Mouse (Mus musculus) liver, embryonic 16.5 days (tissue): ENCODE measurements around the gene Pex26. TPM values are rescaled to one million over a fixed set of nuclear protein-coding genes. Genes with fewer than 3 reads are reported as not detected.

Experiments
- ATAC-seq: fragments of 200-750 bp; cut with Nextera tagmentation; 2 replicates; pipeline ENCODE4 v1.8.0; 2017; ENCODE audit warnings: low read depth, mild to moderate bottlenecking, moderate number of reproducible peaks, moderate library complexity
- H3K27ac ChIP-seq: fragments of 300-500 bp; sonication (generic); 2 replicates; pipeline ENCODE4 v1.5.1; 2014; ENCODE audit warnings: mild to moderate bottlenecking, low read length
- H3K27me3 ChIP-seq: fragments of 300-500 bp; sonication (generic); 2 replicates; pipeline ENCODE4 v1.6.1; 2014; ENCODE audit warnings: low read depth, low read length, mixed read lengths; ENCODE audit not compliant: control insufficient read depth, insufficient read depth
- H3K36me3 ChIP-seq: fragments of 300-500 bp; sonication (generic); 2 replicates; pipeline ENCODE4 v1.6.1; 2014; ENCODE audit warnings: mild to moderate bottlenecking; ENCODE audit not compliant: control insufficient read depth, insufficient read depth
- H3K4me1 ChIP-seq: fragments of 300-500 bp; sonication (generic); 2 replicates; pipeline ENCODE4 v1.6.1; 2014; ENCODE audit warnings: low read depth, low read length, mixed read lengths; ENCODE audit not compliant: control insufficient read depth
- H3K4me2 ChIP-seq: fragments of 300-500 bp; sonication (generic); 2 replicates; pipeline ENCODE4 v1.6.1; 2014; ENCODE audit warnings: low read depth, low read length, mixed read lengths
- H3K4me3 ChIP-seq: fragments of 300-500 bp; sonication (generic); 2 replicates; pipeline ENCODE4 v1.5.1; 2014; ENCODE audit warnings: low read depth, mild to moderate bottlenecking, low read length
- H3K9ac ChIP-seq: fragments of 300-500 bp; sonication (generic); 2 replicates; pipeline ENCODE4 v1.6.1; 2014; ENCODE audit warnings: low read depth, low read length
- H3K9me3 ChIP-seq: fragments of 300-500 bp; sonication (generic); replicated peaks from 2 replicates; pipeline ENCODE4 v1.6.1; 2016; ENCODE audit warnings: low read length; ENCODE audit not compliant: control insufficient read depth
- WGBS: fragments of 180-500 bp; shearing (Covaris S2); extraction: QIAGEN DNeasy Blood & Tissue Kit; methylation state at CpG from one replicate; pipeline ENCODE4 v1.1.7; 2014; ENCODE audit not compliant: insufficient replicate concordance; 5-methylcytosine and 5-hydroxymethylcytosine counted together
- polyA plus RNA-seq: library from polyadenylated mRNA; unstranded; fragments of >200 nt; fragmentation: Nextera tagmentation; extraction: Ambion mirVana; gene quantifications from 2 replicates; pipeline ENCODE4 v1.2.1, GENCODE M21; 2015

The Pex26 gene
- polyA plus RNA-seq, 1 experiment from 2014 or later: 7.8 TPM

GRCm38 (mm10) chr6:121232652-121233051, 49.2 kb downstream of the Pex26 start:
- Histone ChIP-seq H3K9me3 (no peaks in the 10 kb centered on the region), H3K4me2 (no peak overlapping the region), H3K9ac (no peak overlapping the region), H3K27me3 (no peaks in the 10 kb centered on the region), H3K4me1 (no peaks in the 10 kb centered on the region; the same call in 1 of the 2 replicates), H3K4me3 (no peak overlapping the region), H3K27ac (no peak overlapping the region), H3K36me3 (no peaks in the 10 kb centered on the region)
- WGBS: 42% methylated on average over 1 of the region's 1 CpGs
- ATAC-seq: no peak

GRCm38 (mm10) chr6:121236386-121236785, 52.9 kb downstream of the Pex26 start:
- Histone ChIP-seq H3K36me3 (no peaks in the 10 kb centered on the region), H3K27ac (no peak overlapping the region), H3K9me3 (no peaks in the 10 kb centered on the region), H3K4me2 (no peak overlapping the region), H3K9ac (no peak overlapping the region), H3K4me3 (no peak overlapping the region), H3K27me3 (no peaks in the 10 kb centered on the region), H3K4me1 (no peaks in the 10 kb centered on the region; the same call in 1 of the 2 replicates)
- ATAC-seq: no peak
- WGBS: 64% methylated on average over 2 of the region's 2 CpGs

- H3K27ac ChIP-seq: no peak overlapping the region
- H3K4me1 ChIP-seq: no peaks in the 10 kb centered on the region; the same call in none of the 2 replicates
- no peak overlapping the region for H3K4me2 ChIP-seq
- H3K9me3 ChIP-seq: no peaks in the 10 kb centered on the region
- ATAC-seq: no peak
- H3K4me3 ChIP-seq: no peak overlapping the region
- 77% methylated on average over 4 of the region's 4 CpGs for WGBS
- H3K36me3 ChIP-seq: no peaks in the 10 kb centered on the region
- H3K27me3 ChIP-seq: no peaks in the 10 kb centered on the region
- H3K9ac ChIP-seq: no peak overlapping the region
Measured at GRCm38 (mm10) chr6:121238209-121238608, 54.7 kb downstream of the Pex26 start.

- no peaks in the 10 kb centered on the region for H3K27me3 ChIP-seq
- H3K4me3 ChIP-seq: no peak overlapping the region
- no peaks in the 10 kb centered on the region for H3K9me3 ChIP-seq
- ATAC-seq: no peak
- no peaks in the 10 kb centered on the region for H3K36me3 ChIP-seq
- peaks cover 3% of the 10 kb centered on the region for H3K4me1 ChIP-seq
- 56% methylated on average over 2 of the region's 2 CpGs for WGBS
- H3K9ac ChIP-seq: no peak overlapping the region
- H3K4me2 ChIP-seq: no peak overlapping the region
- no peak overlapping the region for H3K27ac ChIP-seq
Measured at GRCm38 (mm10) chr6:121241780-121242179, 58.3 kb downstream of the Pex26 start.

- no peak for ATAC-seq
- no peak overlapping the region for H3K9ac ChIP-seq
- H3K4me2 ChIP-seq: no peak overlapping the region
- H3K36me3 ChIP-seq: no peaks in the 10 kb centered on the region
- 35% methylated on average over 10 of the region's 10 CpGs for WGBS
- H3K4me3 ChIP-seq: no peak overlapping the region
- H3K9me3 ChIP-seq: no peaks in the 10 kb centered on the region
- H3K4me1 ChIP-seq: peaks cover 12% of the 10 kb centered on the region
- no peak overlapping the region for H3K27ac ChIP-seq
- H3K27me3 ChIP-seq: no peaks in the 10 kb centered on the region
Measured at GRCm38 (mm10) chr6:121243161-121243560, 59.7 kb downstream of the Pex26 start.

GRCm38 (mm10) chr6:121245127-121246036, 61.9 kb downstream of the Pex26 start, which contains the start of gene Usp18:
Gene Usp18 (plus strand): TSS chr6:121245906.
- peak; percentile 88 for ATAC-seq
- WGBS: 3% methylated on average over 35 of the region's 35 CpGs

GRCm38 (mm10) chr6:121246037-121246361, 62.5 kb downstream of the Pex26 start:
- Histone ChIP-seq H3K4me2 (peak overlapping the region; percentile 82), H3K27me3 (no peaks in the 10 kb centered on the region), H3K4me1 (peaks cover 12% of the 10 kb centered on the region), H3K9me3 (no peaks in the 10 kb centered on the region), H3K36me3 (no peaks in the 10 kb centered on the region), H3K27ac (peak overlapping the region; percentile 84), H3K9ac (peak overlapping the region; percentile 73), H3K4me3 (peak overlapping the region; percentile 83)
- 14% methylated on average over 4 of the region's 4 CpGs for WGBS
- 0 out of 2 replicates have a peak, but pooled peaks have one; percentile 0 for ATAC-seq

More at GRCm38 (mm10) chr6:121245127-121246036, 61.9 kb downstream of the Pex26 start, which contains the start of gene Usp18:
- H3K27ac ChIP-seq: peak within 1 kb of the TSS; percentile 84
- H3K4me1 ChIP-seq: peaks cover 12% of the 10 kb centered on the region
- no peaks in the 10 kb centered on the region for H3K27me3 ChIP-seq
- H3K4me2 ChIP-seq: peak within 1 kb of the TSS; percentile 82
- no peaks in the 10 kb centered on the region for H3K9me3 ChIP-seq
- H3K36me3 ChIP-seq: no peaks in the 10 kb centered on the region
- peak within 1 kb of the TSS; percentile 73 for H3K9ac ChIP-seq
- peak within 1 kb of the TSS; percentile 83 for H3K4me3 ChIP-seq
